Mouse (Mus musculus): ENCODE results near the gene Spock1.

The Spock1 gene

GRCm38 (mm10) chr13:57858491-57858890 is 49.6 kb downstream of the Spock1 start:
- DNase-seq = no peak

- DNase-seq = peak; percentile 58 to 62
Observed at GRCm38 (mm10) chr13:57857016-57857415, 51.1 kb downstream of the Spock1 start.

- no peak for DNase-seq
Observed at GRCm38 (mm10) chr13:57856311-57856853, 51.8 kb downstream of the Spock1 start.

- DNase-seq = no peak
Observed at GRCm38 (mm10) chr13:57855766-57856165, 52.4 kb downstream of the Spock1 start.

GRCm38 (mm10) chr13:57854416-57854815 is 53.7 kb downstream of the Spock1 start:
- DNase-seq = no peak

- DNase-seq = no peak
Observed at GRCm38 (mm10) chr13:57853621-57854020, 54.5 kb downstream of the Spock1 start.

GRCm38 (mm10) chr13:57853156-57853555 is 55.0 kb downstream of the Spock1 start:
- DNase-seq = no peak

GRCm38 (mm10) chr13:57848931-57849330 is 59.2 kb downstream of the Spock1 start:
- DNase-seq = peak; percentile 32 to 57

- peak; percentile 66 to 79 for DNase-seq
Observed at GRCm38 (mm10) chr13:57847101-57847500, 61.0 kb downstream of the Spock1 start.

GRCm38 (mm10) chr13:57846468-57846867 is 61.7 kb downstream of the Spock1 start:
- DNase-seq = no peak

- peak; percentile 47 to 58 for DNase-seq
Observed at GRCm38 (mm10) chr13:57841141-57841848, 66.8 kb downstream of the Spock1 start.

GRCm38 (mm10) chr13:57837691-57838437 is 70.3 kb downstream of the Spock1 start:
- no peak for DNase-seq

GRCm38 (mm10) chr13:57831374-57832163 is 76.6 kb downstream of the Spock1 start:
- DNase-seq = no peak

- DNase-seq = no peak
Observed at GRCm38 (mm10) chr13:57830896-57831295, 77.2 kb downstream of the Spock1 start.

GRCm38 (mm10) chr13:57830091-57830490 is 78.0 kb downstream of the Spock1 start:
- no peak for DNase-seq

- DNase-seq = peak; percentile 73 to 81
Observed at GRCm38 (mm10) chr13:57816276-57816675, 91.9 kb downstream of the Spock1 start.

GRCm38 (mm10) chr13:57812643-57813042 is 95.5 kb downstream of the Spock1 start:
- peak in 1 of 2 experiments; percentile 41 for DNase-seq

GRCm38 (mm10) chr13:57811253-57811652 is 96.9 kb downstream of the Spock1 start:
- DNase-seq = no peak

- DNase-seq = no peak
Observed at GRCm38 (mm10) chr13:57810816-57811215, 97.3 kb downstream of the Spock1 start.

- DNase-seq = peak in 1 of 2 experiments; percentile 0
Observed at GRCm38 (mm10) chr13:57810083-57810482, 98.0 kb downstream of the Spock1 start.

GRCm38 (mm10) chr13:57809603-57810002 is 98.5 kb downstream of the Spock1 start:
- no peak for DNase-seq

GRCm38 (mm10) chr13:57806816-57807215 is 101.3 kb downstream of the Spock1 start:
- DNase-seq = peak; percentile 51 to 62

- peak; percentile 91 to 95 for DNase-seq
Observed at GRCm38 (mm10) chr13:57806301-57806700, 101.8 kb downstream of the Spock1 start.
